ENCODE assay signal across 10 mouse cellular contexts in genomic region chr8:89007114-89007513, GRCm38 (mm10). TPM values are rescaled to one million over a fixed set of nuclear protein-coding genes. Genes with fewer than 3 reads are reported as not detected.
DNase-seq lines count a peak whose midpoint lies in the region; ATAC-seq and TF ChIP-seq lines count a peak whose summit lies in the region.
"Had no signal": no experiment of that assay in that cellular context is flagged by ENCODE, and none has a peak within 500 bp of the region (broad histone marks: within the 10 kb centered on the region; RNA-seq: fewer than 3 reads in every experiment).

No protein-coding gene starts in this region.

- DNase-seq in CH12.LX (ENCODE audit: extremely low read depth): peak; percentile 27
- DNase-seq in embryo, embryonic 10.5 days (ENCODE audit: low spot score): peak; percentile 75
- peak; percentile 35 for DNase-seq in hindbrain, postnatal 0 days (ENCODE audit: low spot score)
- no peak for DNase-seq in liver, postnatal 0 days
- DNase-seq in urinary bladder, postnatal 4 days (ENCODE audit: low spot score in 2 of 2): no peak
- no peak for DNase-seq in thymus, postnatal 36 days
- DNase-seq in spleen, postnatal 10 days (ENCODE audit: low spot score in 2 of 2): no peak
- DNase-seq in thymus, postnatal 14 days: no peak

- H3K27ac ChIP-seq in CH12.LX (ENCODE audit: insufficient read depth, low read depth): no peak overlapping the region
- H3K27ac ChIP-seq in hindbrain, postnatal 0 days: no peak overlapping the region
- no peak overlapping the region for H3K27ac ChIP-seq in liver, postnatal 0 days (ENCODE audit: low read depth)

- dilution Hi-C loops in CH12.LX (cut with MboI; ENCODE audit: extremely low pct_ligation_motif_present, extremely low pct_unique_long_range_greater_than_20kb, low sequenced_read_pairs): no loop called here

- TF ChIP-seq RAD21 in CH12.LX (IDR thresholded peaks at IDR 0.05; ENCODE audit: low read depth, low read length): no peak

- peaks cover 35% of the 10 kb centered on the region for H3K9me3 ChIP-seq in CH12.LX (replicated peaks; ENCODE audit: low read length)
- H3K9me3 ChIP-seq in hindbrain, postnatal 0 days (ENCODE audit: low read length): no peaks in the 10 kb centered on the region
- H3K9me3 ChIP-seq in liver, postnatal 0 days (ENCODE audit: low read length): no peaks in the 10 kb centered on the region

- H3K4me3 ChIP-seq in CH12.LX (replicated peaks in 1 of 3; ENCODE audit: low read depth in 2 of 3, low read length in 2 of 3, poor library complexity in 1 of 3): no peak overlapping the region
- H3K4me3 ChIP-seq in hindbrain, postnatal 0 days (ENCODE audit: low read length): peak overlapping the region; percentile 50
- H3K4me3 ChIP-seq in liver, postnatal 0 days (ENCODE audit: low read depth, low read length): no peak overlapping the region

- no peak for TF ChIP-seq EP300 in CH12.LX (IDR thresholded peaks at IDR 0.05; ENCODE audit: low read length)
- no peak for TF ChIP-seq EP300 in liver, postnatal 0 days (IDR thresholded peaks at IDR 0.05; ENCODE audit: low read depth)

- in situ Hi-C loops in CH12.LX (cut with MboI; ENCODE audit: low pct_ligation_motif_present, low pct_unique_long_range_greater_than_20kb, low sequenced_read_pairs): no loop called here

- H3K79me2 ChIP-seq in CH12.LX (replicated peaks; ENCODE audit: control insufficient read depth, extremely low read depth, insufficient read depth, poor library complexity, severe bottlenecking): no peaks in the 10 kb centered on the region

- WGBS in hindbrain, postnatal 0 days: 7% methylated on average over 8 of the region's 8 CpGs
- 2% methylated on average over 8 of the region's 8 CpGs for WGBS in liver, postnatal 0 days (ENCODE audit: insufficient replicate concordance)

- no peaks in the 10 kb centered on the region for H3K27me3 ChIP-seq in CH12.LX (replicated peaks)
- peaks cover 11% of the 10 kb centered on the region; the same call in 1 of the 2 replicates for H3K27me3 ChIP-seq in hindbrain, postnatal 0 days (ENCODE audit: insufficient read depth, low read length)
- peaks cover 12% of the 10 kb centered on the region for H3K27me3 ChIP-seq in liver, postnatal 0 days (ENCODE audit: insufficient read depth, low read length)
- H3K27me3 ChIP-seq: Patski had no signal

- H3K36me3 ChIP-seq in CH12.LX (replicated peaks in 1 of 2; ENCODE audit: control insufficient read depth in 1 of 2, insufficient read depth in 1 of 2, low read length in 1 of 2): no peaks in the 10 kb centered on the region
- no peaks in the 10 kb centered on the region for H3K36me3 ChIP-seq in hindbrain, postnatal 0 days (ENCODE audit: insufficient read depth, low read length)
- no peaks in the 10 kb centered on the region for H3K36me3 ChIP-seq in liver, postnatal 0 days (replicated peaks; ENCODE audit: insufficient read depth, low read length)

- no peak overlapping the region for H3K9ac ChIP-seq in CH12.LX (ENCODE audit: insufficient read depth, low read depth)
- H3K9ac ChIP-seq in hindbrain, postnatal 0 days (replicated peaks; ENCODE audit: low read length): 0 out of 2 replicates have a peak overlapping the region, but pooled peaks have one; percentile 51
- no peak overlapping the region for H3K9ac ChIP-seq in liver, postnatal 0 days (replicated peaks)

- no peak overlapping the region for H3K4me2 ChIP-seq in CH12.LX (ENCODE audit: insufficient read depth, low read depth, poor library complexity, severe bottlenecking)
- H3K4me2 ChIP-seq in hindbrain, postnatal 0 days (ENCODE audit: low read depth, low read length): peak overlapping the region; percentile 98
- peak overlapping the region; percentile 66 for H3K4me2 ChIP-seq in liver, postnatal 0 days (ENCODE audit: low read depth, low read length)

- no peak for TF ChIP-seq POLR2A in CH12.LX (IDR thresholded peaks at IDR 0.05; ENCODE audit: low read depth, low read length)

- H3K4me1 ChIP-seq in CH12.LX (ENCODE audit: control insufficient read depth in 1 of 2, insufficient read depth in 2 of 2): peaks cover 7 to 33% of the 10 kb centered on the region in 2 experiments
- H3K4me1 ChIP-seq in hindbrain, postnatal 0 days (ENCODE audit: insufficient read depth, low read length): 0 out of 2 replicates have a peak, but pooled peaks cover 7% of the 10 kb centered on the region
- H3K4me1 ChIP-seq in liver, postnatal 0 days (ENCODE audit: insufficient read depth): no peaks in the 10 kb centered on the region; the same call in 1 of the 2 replicates

- peak; percentile 35; the same call in 1 of the 2 replicates for ATAC-seq in hindbrain, postnatal 0 days
- no peak for ATAC-seq in liver, postnatal 0 days
- ATAC-seq: Patski had no signal

- no peak for TF ChIP-seq CTCF in CH12.LX (conservative IDR thresholded peaks at IDR 0.05 in 1 of 2, IDR thresholded peaks at IDR 0.05 in 1 of 2; ENCODE audit: low read depth in 2 of 2, low read length in 2 of 2)
- no peak for TF ChIP-seq CTCF in hindbrain, postnatal 0 days (IDR thresholded peaks at IDR 0.05; ENCODE audit: low read depth)
- TF ChIP-seq CTCF in liver, postnatal 0 days (IDR thresholded peaks at IDR 0.05; ENCODE audit: low read depth): no peak

TF ChIP-seq in CH12.LX, 34 proteins besides CTCF, POLR2A, EP300 and RAD21:
- TF ChIP-seq MYC (IDR thresholded peaks at IDR 0.05; ENCODE audit: low read depth, low read length) (no peak), MEF2A (IDR thresholded peaks at IDR 0.05; ENCODE audit: borderline replicate concordance, low read depth, low read length) (no peak), POLR2AphosphoS2 (IDR thresholded peaks at IDR 0.05; ENCODE audit: low read depth, low read length) (no peak), ELF1 (IDR thresholded peaks at IDR 0.05; ENCODE audit: low read depth, low read length) (no peak), E2F4 (IDR thresholded peaks at IDR 0.05; ENCODE audit: insufficient replicate concordance, low read depth, low read length) (no peak), JUN (IDR thresholded peaks at IDR 0.05; ENCODE audit: insufficient read depth, low read depth, low read length) (no peak), PAX5 (IDR thresholded peaks at IDR 0.05; ENCODE audit: low read length) (no peak), USF1 (IDR thresholded peaks at IDR 0.05; ENCODE audit: low read depth, low read length) (no peak), SMC3 (IDR thresholded peaks at IDR 0.05; ENCODE audit: low read depth, low read length) (no peak), TBP (conservative IDR thresholded peaks at IDR 0.05; ENCODE audit: low read depth, low read length) (no peak)

RNA-seq across cellular contexts. Expression of gene Sall1, which starts 36.8 kb away (rescaled TPM):
- total RNA-seq in CH12.LX (2012; rRNA removed) (not detected in 2 replicates), CH12.LX (2014; rRNA removed) (not detected in 2 replicates)
- not detected in 2 replicates for polyA plus RNA-seq in CH12.LX (2012; ENCODE audit: insufficient read length, low read depth)
- total RNA-seq in hindbrain, postnatal 0 days (2014; rRNA removed): 7.5 and 10.7 TPM in 2 replicates
- polyA plus RNA-seq in hindbrain, postnatal 0 days (2015; fragmentation: Nextera tagmentation; extraction: Ambion mirVana): 3.3 and 3.6 TPM in 2 replicates
- 3.3 and 3.9 TPM in 2 replicates for polyA plus RNA-seq in liver, postnatal 0 days (2015; fragmentation: Nextera tagmentation; extraction: Ambion mirVana)
- total RNA-seq: common myeloid progenitor, adult 5-6 weeks had no signal

Comparison
In these comparisons a context has a peak if more than half of its experiments do, and no peak if none do; other contexts are left out.
1. DNase-seq: peak in CH12.LX (single experiment), embryo, embryonic 10.5 days (single experiment) and hindbrain, postnatal 0 days (single experiment); none in liver, postnatal 0 days (single experiment), urinary bladder, postnatal 4 days (0 of 2), thymus, postnatal 36 days (0 of 2), spleen, postnatal 10 days (0 of 2) and thymus, postnatal 14 days (single experiment).